Mouse (Mus musculus): ENCODE results near the gene Capn1.

Gene Capn1

GRCm38 (mm10) chr19:5988815-5989452 lies 26.8 kb downstream of the Capn1 start:
- DNase-seq, result peak; percentile 25

- no peak for DNase-seq
Observed at GRCm38 (mm10) chr19:5988027-5988814, 27.5 kb downstream of the Capn1 start.

- DNase-seq, result no peak
Observed at GRCm38 (mm10) chr19:5986043-5986442, 29.7 kb downstream of the Capn1 start, which contains the start of gene Slc22a20. Gene Slc22a20, minus strand, starts transcription at chr19:5986143.

GRCm38 (mm10) chr19:5980477-5980876 lies 35.2 kb downstream of the Capn1 start:
- DNase-seq, result no peak

GRCm38 (mm10) chr19:5977717-5978116 lies 38.0 kb downstream of the Capn1 start:
- DNase-seq, result no peak

GRCm38 (mm10) chr19:5975676-5976075 lies 40.0 kb downstream of the Capn1 start:
- no peak for DNase-seq

GRCm38 (mm10) chr19:5975112-5975511 lies 40.6 kb downstream of the Capn1 start:
- DNase-seq, result no peak

GRCm38 (mm10) chr19:5967664-5968063 lies 48.0 kb downstream of the Capn1 start:
- no peak for DNase-seq

- DNase-seq, result no peak
Observed at GRCm38 (mm10) chr19:5966786-5967185, 48.9 kb downstream of the Capn1 start.

- DNase-seq, result no peak
Observed at GRCm38 (mm10) chr19:5965910-5966309, 49.8 kb downstream of the Capn1 start.

- DNase-seq, result peak; percentile 47
Observed at GRCm38 (mm10) chr19:5965280-5965679, 50.4 kb downstream of the Capn1 start.

GRCm38 (mm10) chr19:5964804-5965203 lies 50.9 kb downstream of the Capn1 start:
- DNase-seq, result no peak

- DNase-seq, result peak; percentile 90
Observed at GRCm38 (mm10) chr19:5963883-5964562, 51.7 kb downstream of the Capn1 start, which contains the start of gene Pola2. Gene Pola2, minus strand, starts transcription at chr19:5964202.

GRCm38 (mm10) chr19:5962651-5963050 lies 53.0 kb downstream of the Capn1 start:
- DNase-seq, result no peak

- DNase-seq, result no peak
Observed at GRCm38 (mm10) chr19:5957371-5957770, 58.3 kb downstream of the Capn1 start.

GRCm38 (mm10) chr19:5956685-5957084 lies 59.0 kb downstream of the Capn1 start:
- peak; percentile 67 for DNase-seq

GRCm38 (mm10) chr19:5955704-5956670 lies 59.7 kb downstream of the Capn1 start:
- DNase-seq, result no peak

GRCm38 (mm10) chr19:5954936-5955335 lies 60.8 kb downstream of the Capn1 start:
- DNase-seq, result no peak

- DNase-seq, result no peak
Observed at GRCm38 (mm10) chr19:5954031-5954710, 61.5 kb downstream of the Capn1 start.

- DNase-seq, result no peak
Observed at GRCm38 (mm10) chr19:5953201-5953770, 62.4 kb downstream of the Capn1 start.

- DNase-seq, result no peak
Observed at GRCm38 (mm10) chr19:5952071-5952691, 63.5 kb downstream of the Capn1 start.

Measured in right cerebral cortex, postnatal 25 days (tissue).